Mouse (Mus musculus) layer of hippocampus, adult 2 months (tissue): ENCODE data around the gene Ablim1. TPM values are rescaled to one million over a fixed set of nuclear protein-coding genes. Genes with fewer than 3 reads are reported as not detected.
A peak's percentile ranks its signal among the peaks of the same experiment; 100 is the strongest.

ENCODE experiments used
- DNase-seq, 2 experiments: peaks; one replicate each; pipeline ENCODE4 v3.0.0; 2022; ENCODE audit warnings: low spot score in 2 of 2
- H3K27ac ChIP-seq: fragments of 200-600 bp; 2 replicates; pipeline ENCODE4 v1.8.1; 2022
- H3K4me3 ChIP-seq: fragments of 200-600 bp; 2 replicates; pipeline ENCODE4 v1.8.1; 2022; ENCODE audit warnings: mild to moderate bottlenecking
- CTCF ChIP-seq: fragments of 200-600 bp; conservative IDR thresholded peaks from 2 replicates; pipeline ENCODE4 v1.8.1; 2022; ENCODE audit warnings: antibody characterized with exemption, mild to moderate bottlenecking, moderate library complexity
- total RNA-seq, 2 experiments: library from RNA; stranded (reverse); gene quantifications; 2 replicates each; pipeline ENCODE4 v1.2.3; 2021

The Ablim1 gene
- total RNA-seq, 2 experiments from 2014 or later: 85.1 to 86.0 TPM

DNA sequence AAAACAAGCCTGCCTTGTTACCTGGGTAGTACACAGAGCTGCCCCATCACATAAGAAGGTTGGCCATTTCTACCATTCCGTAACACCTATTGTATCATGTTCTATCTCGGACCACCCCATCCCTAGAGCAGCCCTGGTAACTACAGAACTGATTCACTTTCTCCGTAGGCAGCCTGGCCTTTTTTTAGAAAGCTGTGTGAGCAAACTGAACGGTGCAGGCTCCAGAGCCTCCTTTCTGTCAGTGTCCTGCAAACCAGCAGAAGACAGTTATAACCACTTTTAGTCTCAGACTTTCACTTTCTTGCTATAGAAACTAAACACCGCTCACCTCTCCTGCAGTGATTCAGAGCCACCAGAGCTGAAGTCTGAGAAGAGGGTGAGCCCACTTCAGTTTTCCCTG is 314.1 kb downstream of the Ablim1 start:
- TF ChIP-seq CTCF: no peak
- DNase-seq: no peak

DNA sequence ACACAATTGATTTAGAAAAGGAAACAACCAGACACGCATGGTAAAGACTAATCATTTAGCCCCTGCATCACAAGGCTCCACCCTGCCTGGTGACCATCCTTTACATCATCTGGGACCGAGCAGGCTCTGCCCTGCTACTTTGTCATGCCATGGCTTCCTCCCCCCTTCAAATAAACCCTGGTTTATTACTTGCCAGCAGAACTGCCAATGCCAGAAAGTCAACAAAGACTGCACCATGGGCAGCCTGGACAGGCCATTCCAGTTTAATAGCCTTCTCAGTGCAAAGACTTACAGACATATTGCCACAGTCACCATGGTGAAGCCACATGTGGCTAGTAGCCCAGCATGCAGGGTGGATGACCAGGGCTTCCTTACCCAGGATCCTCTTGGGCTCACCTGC is 314.9 kb downstream of the Ablim1 start:
- no peak overlapping the region for H3K27ac ChIP-seq
- no peak overlapping the region for H3K4me3 ChIP-seq
- TF ChIP-seq CTCF: no peak
- DNase-seq: no peak

More for the DNA sequence above, 314.1 kb downstream of the Ablim1 start:
- no peak overlapping the region for H3K27ac ChIP-seq
- H3K4me3 ChIP-seq: no peak overlapping the region

DNA sequence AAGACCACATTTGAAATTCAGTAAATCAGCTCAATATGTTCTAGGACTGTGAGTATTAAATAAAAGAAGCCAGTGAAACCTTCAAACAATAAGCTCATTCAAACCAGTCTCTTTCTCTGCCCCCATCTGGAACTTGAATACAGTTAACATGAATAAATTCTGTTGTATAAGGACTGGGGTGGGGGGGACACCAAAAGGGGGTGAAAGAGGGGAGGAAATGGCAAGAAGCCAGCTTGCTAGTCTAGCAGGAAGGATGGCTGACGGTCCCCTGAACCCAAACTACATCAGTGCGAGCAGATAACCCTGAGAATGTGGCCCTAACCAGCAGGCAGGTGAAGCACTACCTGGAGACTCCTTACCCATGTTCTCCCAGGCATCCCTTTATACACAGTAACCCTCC is 315.8 kb downstream of the Ablim1 start:
- H3K4me3 ChIP-seq: no peak overlapping the region
- DNase-seq: no peak
- no peak for TF ChIP-seq CTCF
- peak overlapping the region; percentile 65; the same call in 1 of the 2 replicates for H3K27ac ChIP-seq

DNA sequence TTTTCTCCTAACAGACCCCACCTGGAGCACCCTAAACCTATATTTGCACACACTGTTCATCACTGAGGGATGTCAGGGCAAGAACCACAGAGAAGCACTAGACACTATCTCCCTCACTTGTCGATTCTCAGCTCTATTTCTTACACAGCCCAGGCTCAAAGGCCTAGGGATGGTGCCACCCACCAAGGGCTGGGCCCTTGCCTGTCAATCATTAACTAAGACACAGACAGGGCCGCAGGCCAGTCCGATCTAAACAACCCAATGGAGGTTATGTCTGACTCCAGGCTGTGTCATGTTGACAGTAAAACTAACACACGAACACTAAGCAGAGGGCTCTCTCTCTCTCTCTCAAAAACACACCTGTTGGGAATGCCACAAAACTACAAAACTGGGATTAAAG is 316.4 kb downstream of the Ablim1 start:
- Histone ChIP-seq H3K4me3 (no peak overlapping the region), H3K27ac (no peak overlapping the region; the same call in 1 of the 2 replicates)
- TF ChIP-seq CTCF: no peak
- DNase-seq: no peak

DNA sequence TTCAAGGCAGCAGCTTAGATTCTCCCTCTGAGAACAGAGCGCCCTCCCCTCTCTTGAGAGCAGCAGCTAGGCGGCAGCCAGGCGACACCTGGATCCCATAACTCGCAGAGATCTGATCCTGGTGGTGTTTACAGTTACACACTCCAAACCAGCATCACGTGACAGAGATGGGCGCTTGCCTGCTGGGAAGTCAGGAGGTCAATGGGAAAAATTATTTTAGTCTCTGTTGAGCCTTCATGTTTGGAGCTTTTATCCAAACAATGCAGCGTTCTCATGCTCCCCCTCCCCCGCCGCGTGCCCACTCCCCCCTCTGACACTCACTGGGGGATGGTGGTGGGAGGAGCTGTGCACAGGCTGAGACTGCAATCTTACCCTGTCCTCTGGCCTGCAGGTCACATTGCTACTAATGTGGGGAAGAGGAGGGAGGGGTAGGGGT is 317.5 kb downstream of the Ablim1 start:
- no peak for DNase-seq
- no peak for TF ChIP-seq CTCF
- peak overlapping the region; percentile 39; the same call in 1 of the 2 replicates for H3K27ac ChIP-seq
- no peak overlapping the region for H3K4me3 ChIP-seq

- Histone ChIP-seq H3K27ac (no peak overlapping the region), H3K4me3 (no peak overlapping the region)
- DNase-seq: no peak
- no peak for TF ChIP-seq CTCF
Measured at GRCm38 (mm10) chr19:56995441-56995840, 319.3 kb downstream of the Ablim1 start.

DNA sequence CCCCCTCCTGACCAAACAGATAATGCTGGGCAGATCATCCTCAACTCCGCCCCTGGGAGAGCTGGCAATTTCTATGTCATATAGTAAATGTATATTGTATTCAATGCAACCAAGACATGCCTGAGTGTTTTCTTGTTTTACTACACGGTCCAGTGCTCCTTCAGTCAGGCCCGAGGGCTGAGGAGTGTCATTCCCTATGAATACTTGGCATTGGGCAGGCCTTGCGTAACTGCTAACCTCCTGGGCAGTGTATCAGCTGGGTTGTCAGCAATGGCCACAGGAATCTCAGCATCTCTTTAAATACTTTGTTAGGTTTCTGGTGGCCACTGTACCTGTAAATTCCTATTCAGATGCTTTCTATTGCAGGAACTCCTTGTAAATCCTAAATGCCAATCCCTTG is 320.1 kb downstream of the Ablim1 start:
- no peak for TF ChIP-seq CTCF
- Histone ChIP-seq H3K27ac (no peak overlapping the region), H3K4me3 (no peak overlapping the region)
- no peak for DNase-seq

GRCm38 (mm10) chr19:56993763-56994162 is 321.0 kb downstream of the Ablim1 start:
- TF ChIP-seq CTCF: no peak
- Histone ChIP-seq H3K27ac (no peak overlapping the region), H3K4me3 (no peak overlapping the region)

DNA sequence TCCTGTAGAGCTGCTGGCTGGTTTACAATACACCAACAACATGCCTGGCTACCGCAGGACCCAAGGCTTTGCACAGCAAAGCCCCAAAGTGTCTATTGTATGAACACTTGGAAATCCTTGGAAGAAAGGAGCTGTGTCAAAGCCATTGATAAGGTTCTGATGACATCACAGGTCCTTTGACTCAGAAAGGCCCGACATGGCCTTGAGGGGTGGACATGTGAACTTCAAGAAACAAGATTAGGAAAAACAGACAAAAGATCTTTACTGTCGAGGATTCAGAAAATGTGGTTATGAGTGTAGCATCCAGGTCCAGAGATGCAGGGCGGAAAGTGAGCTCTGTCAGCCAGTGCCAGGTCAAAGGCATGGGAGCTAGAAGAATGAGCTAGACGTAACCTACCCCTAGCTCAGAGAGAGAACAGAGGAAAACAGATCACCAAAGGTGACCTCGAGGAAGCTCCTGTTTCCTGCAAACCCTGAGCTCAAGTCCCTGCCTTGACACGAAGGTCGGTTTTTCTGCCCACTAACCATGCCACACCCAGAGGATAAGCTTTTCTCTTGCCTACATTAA is 321.7 kb downstream of the Ablim1 start:
- H3K4me3 ChIP-seq: no peak overlapping the region
- TF ChIP-seq CTCF: no peak
- no peak for DNase-seq
- H3K27ac ChIP-seq: no peak overlapping the region

More at GRCm38 (mm10) chr19:56993763-56994162, 321.0 kb downstream of the Ablim1 start:
- no peak for DNase-seq

GRCm38 (mm10) chr19:56990367-56991111 is 324.2 kb downstream of the Ablim1 start:
- no peak overlapping the region for H3K4me3 ChIP-seq
- peak overlapping the region; percentile 28; the same call in 1 of the 2 replicates for H3K27ac ChIP-seq
- TF ChIP-seq CTCF: no peak
- no peak for DNase-seq

GRCm38 (mm10) chr19:56989171-56989570 is 325.5 kb downstream of the Ablim1 start:
- no peak overlapping the region for H3K27ac ChIP-seq
- TF ChIP-seq CTCF: no peak
- no peak for DNase-seq

DNA sequence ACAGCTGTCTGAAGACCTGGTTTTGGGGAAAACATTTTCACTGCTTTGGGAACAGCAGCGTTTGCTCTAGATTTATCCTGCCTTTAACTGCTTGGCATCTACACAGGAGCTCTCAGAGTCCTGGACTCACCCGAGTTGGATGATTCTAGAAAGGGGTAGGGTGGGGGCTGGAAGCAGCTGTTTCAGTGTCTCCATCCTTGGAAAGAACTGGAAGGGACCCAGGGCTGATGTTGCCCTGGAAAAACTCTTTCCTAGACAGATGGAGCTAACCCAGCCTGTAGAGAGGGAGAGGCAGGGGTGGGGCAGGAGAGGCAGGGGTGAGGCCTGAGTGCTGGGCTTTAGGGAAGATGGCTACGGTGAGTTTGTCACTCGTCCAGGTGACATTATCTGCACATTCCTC is 330.5 kb downstream of the Ablim1 start:
- no peak overlapping the region for H3K27ac ChIP-seq
- H3K4me3 ChIP-seq: no peak overlapping the region
- no peak for DNase-seq
- TF ChIP-seq CTCF: no peak

More at GRCm38 (mm10) chr19:56989171-56989570, 325.5 kb downstream of the Ablim1 start:
- H3K4me3 ChIP-seq: no peak overlapping the region

- no peak overlapping the region for H3K27ac ChIP-seq
- no peak overlapping the region for H3K4me3 ChIP-seq
- no peak for DNase-seq
- no peak for TF ChIP-seq CTCF
Measured at GRCm38 (mm10) chr19:56983757-56984156, 331.0 kb downstream of the Ablim1 start.

Other genes with a start within 250 kb of the Ablim1 start
- gene Fam160b1, start 45.8 kb upstream of the Ablim1 start, total RNA-seq: 10 to 100 TPM; 21.2 to 22.7 TPM
- gene Trub1, start 138.0 kb upstream of the Ablim1 start, total RNA-seq: 10 to 100 TPM; 17.6 to 17.9 TPM